Mouse (Mus musculus): ENCODE measurements around the gene Ascc1. TPM values are rescaled to one million over a fixed set of nuclear protein-coding genes. Genes with fewer than 3 reads are reported as not detected.
A peak's percentile ranks its signal among the peaks of the same experiment; 100 is the strongest.

The Ascc1 gene
- total RNA-seq, 4 experiments from 2014 or later = 13.9 to 18.9 (median 14.3) TPM

GRCm38 (mm10) chr10:60016223-60016622 is 13.6 kb downstream of the Ascc1 start:
- no peak for DNase-seq (ENCODE audit: low spot score in 2 of 2)

GRCm38 (mm10) chr10:60019299-60019698 is 16.7 kb downstream of the Ascc1 start:
- no peak for DNase-seq (ENCODE audit: low spot score in 2 of 2)

GRCm38 (mm10) chr10:60023751-60024150 is 21.1 kb downstream of the Ascc1 start:
- DNase-seq (ENCODE audit: low spot score in 2 of 2) = no peak

GRCm38 (mm10) chr10:60026759-60027395 is 24.3 kb downstream of the Ascc1 start:
- DNase-seq (ENCODE audit: low spot score in 2 of 2) = no peak

- DNase-seq (ENCODE audit: low spot score in 2 of 2) = no peak
Measured at GRCm38 (mm10) chr10:60027619-60028084, 25.0 kb downstream of the Ascc1 start.

- DNase-seq (ENCODE audit: low spot score in 2 of 2) = no peak
Measured at GRCm38 (mm10) chr10:60028181-60028580, 25.6 kb downstream of the Ascc1 start.

GRCm38 (mm10) chr10:60028979-60029378 is 26.4 kb downstream of the Ascc1 start:
- DNase-seq (ENCODE audit: low spot score in 2 of 2) = no peak

GRCm38 (mm10) chr10:60029387-60029786 is 26.8 kb downstream of the Ascc1 start:
- DNase-seq (ENCODE audit: low spot score in 2 of 2) = no peak

- DNase-seq (ENCODE audit: low spot score in 2 of 2) = no peak
Measured at GRCm38 (mm10) chr10:60031562-60031961, 29.0 kb downstream of the Ascc1 start.

GRCm38 (mm10) chr10:60031985-60032384 is 29.4 kb downstream of the Ascc1 start:
- no peak for DNase-seq (ENCODE audit: low spot score in 2 of 2)

GRCm38 (mm10) chr10:60032622-60033021 is 30.0 kb downstream of the Ascc1 start:
- DNase-seq (ENCODE audit: low spot score in 2 of 2) = no peak

GRCm38 (mm10) chr10:60033064-60033463 is 30.5 kb downstream of the Ascc1 start:
- no peak for DNase-seq (ENCODE audit: low spot score in 2 of 2)

GRCm38 (mm10) chr10:60034621-60035020 is 32.0 kb downstream of the Ascc1 start:
- DNase-seq (ENCODE audit: low spot score in 2 of 2) = peak in 1 of 2 experiments; percentile 10

GRCm38 (mm10) chr10:60035744-60036143 is 33.1 kb downstream of the Ascc1 start:
- no peak for DNase-seq (ENCODE audit: low spot score in 2 of 2)

- DNase-seq (ENCODE audit: low spot score in 2 of 2) = no peak
Measured at GRCm38 (mm10) chr10:60042350-60042922, 39.8 kb downstream of the Ascc1 start.

GRCm38 (mm10) chr10:60046696-60047095 is 44.1 kb downstream of the Ascc1 start:
- DNase-seq (ENCODE audit: low spot score in 2 of 2) = no peak

GRCm38 (mm10) chr10:60050581-60050980 is 48.0 kb downstream of the Ascc1 start:
- no peak for DNase-seq (ENCODE audit: low spot score in 2 of 2)

- no peak for DNase-seq (ENCODE audit: low spot score in 2 of 2)
Measured at GRCm38 (mm10) chr10:60053073-60053472, 50.5 kb downstream of the Ascc1 start.

- no peak for DNase-seq (ENCODE audit: low spot score in 2 of 2)
Measured at GRCm38 (mm10) chr10:60062173-60062572, 59.6 kb downstream of the Ascc1 start.

- DNase-seq (ENCODE audit: low spot score in 2 of 2) = no peak
Measured at GRCm38 (mm10) chr10:60062931-60063330, 60.3 kb downstream of the Ascc1 start.

GRCm38 (mm10) chr10:60066524-60066923 is 63.9 kb downstream of the Ascc1 start:
- no peak for DNase-seq (ENCODE audit: low spot score in 2 of 2)

GRCm38 (mm10) chr10:60075159-60075558 is 72.6 kb downstream of the Ascc1 start:
- DNase-seq (ENCODE audit: low spot score in 2 of 2) = no peak

- DNase-seq (ENCODE audit: low spot score in 2 of 2) = no peak
Measured at GRCm38 (mm10) chr10:60077226-60077625, 74.6 kb downstream of the Ascc1 start.
